Mouse (Mus musculus): ENCODE data around the gene Gpa33. TPM values are rescaled to one million over a fixed set of nuclear protein-coding genes. Genes with fewer than 3 reads are reported as not detected.

Gene Gpa33
- polyA plus RNA-seq, 1 experiment from 2014 or later = 0.44 TPM

Other genes with a start within 250 kb of the Gpa33 start
- 11.4 and 15.7 TPM in 2 replicates for gene Pou2f1, start 127.6 kb upstream of the Gpa33 start, polyA plus RNA-seq (2015; fragmentation: Nextera tagmentation; extraction: Ambion mirVana)
- gene Dusp27, start 2.3 kb upstream of the Gpa33 start, polyA plus RNA-seq (2015; fragmentation: Nextera tagmentation; extraction: Ambion mirVana) = 0.14 and 0.15 TPM in 2 replicates
- not detected in 2 replicates for gene Mael, start 108.5 kb downstream of the Gpa33 start, polyA plus RNA-seq (2015; fragmentation: Nextera tagmentation; extraction: Ambion mirVana)
- 0.08 and 0.12 TPM in 2 replicates for gene Ildr2, start 123.9 kb downstream of the Gpa33 start, polyA plus RNA-seq (2015; fragmentation: Nextera tagmentation; extraction: Ambion mirVana)
- 53.7 and 54.1 TPM in 2 replicates for gene Tada1, start 248.9 kb downstream of the Gpa33 start, polyA plus RNA-seq (2015; fragmentation: Nextera tagmentation; extraction: Ambion mirVana)

Data from thymus, postnatal 0 days (tissue).